Mouse (Mus musculus): ENCODE measurements around the gene Olfr1428. TPM values are rescaled to one million over a fixed set of nuclear protein-coding genes. Genes with fewer than 3 reads are reported as not detected.
"Not testable (repeated sequence)": the region's sequence is repeated elsewhere in the genome, so short reads cannot be mapped to it uniquely, and the experiment has no call there.

Olfr1428 gene
- polyA plus RNA-seq, 1 experiment from 2014 or later, result not detected

GRCm38 (mm10) chr19:12103234-12103633 lies 12.5 kb downstream of the Olfr1428 start, which contains the start of gene Olfr1427:
Olfr1427 (minus strand) TSS chr19:12103334.
- DNase-seq (ENCODE audit: low spot score), result no peak
- no peaks in the 10 kb centered on the region for H3K27me3 ChIP-seq (ENCODE audit: control insufficient read depth, insufficient read depth, low read length)
- no peak for ATAC-seq (replicated peaks; ENCODE audit: insufficient number of reproducible peaks, low FRiP score, low TSS enrichment, low read depth)
- no peak within 1 kb of the TSS for H3K9ac ChIP-seq (replicated peaks; ENCODE audit: low read length)
- no peaks in the 10 kb centered on the region for H3K36me3 ChIP-seq (replicated peaks; ENCODE audit: control insufficient read depth, insufficient read depth, low read depth, low read length)
- H3K4me1 ChIP-seq (ENCODE audit: control insufficient read depth, insufficient read depth, low read length), result no peaks in the 10 kb centered on the region
- no peak within 1 kb of the TSS for H3K27ac ChIP-seq (replicated peaks; ENCODE audit: low read depth, low read length)
- H3K4me3 ChIP-seq (ENCODE audit: low read depth, low read length), result no peak within 1 kb of the TSS
- 91% methylated on average over 2 of the region's 2 CpGs for WGBS
- H3K9me3 ChIP-seq (replicated peaks; ENCODE audit: control insufficient read depth, low read length), result no peaks in the 10 kb centered on the region
- no peak within 1 kb of the TSS for H3K4me2 ChIP-seq (ENCODE audit: low read depth, low read length)

GRCm38 (mm10) chr19:12091913-12092312 lies 23.8 kb downstream of the Olfr1428 start, which contains the start of gene Olfr1426:
Olfr1426 (minus strand) TSS chr19:12092013.
- Histone ChIP-seq H3K4me1 (ENCODE audit: control insufficient read depth, insufficient read depth, low read length) (no peaks in the 10 kb centered on the region), H3K9ac (replicated peaks; ENCODE audit: low read length) (no peak within 1 kb of the TSS), H3K9me3 (replicated peaks; ENCODE audit: control insufficient read depth, low read length) (no peaks in the 10 kb centered on the region), H3K4me3 (ENCODE audit: low read depth, low read length) (no peak within 1 kb of the TSS), H3K36me3 (replicated peaks; ENCODE audit: control insufficient read depth, insufficient read depth, low read depth, low read length) (no peaks in the 10 kb centered on the region), H3K27me3 (ENCODE audit: control insufficient read depth, insufficient read depth, low read length) (no peaks in the 10 kb centered on the region), H3K27ac (replicated peaks; ENCODE audit: low read depth, low read length) (no peak within 1 kb of the TSS), H3K4me2 (ENCODE audit: low read depth, low read length) (no peak within 1 kb of the TSS)
- DNase-seq (ENCODE audit: low spot score) (no peak), ATAC-seq (replicated peaks; ENCODE audit: insufficient number of reproducible peaks, low FRiP score, low TSS enrichment, low read depth) (no peak)
- WGBS, result 80% methylated on average over 1 of the region's 1 CpGs

- not testable (repeated sequence) for H3K9me3 ChIP-seq (replicated peaks; ENCODE audit: control insufficient read depth, low read length); H3K27me3 ChIP-seq (ENCODE audit: control insufficient read depth, insufficient read depth, low read length); H3K9ac ChIP-seq (replicated peaks; ENCODE audit: low read length); H3K27ac ChIP-seq (replicated peaks; ENCODE audit: low read depth, low read length); H3K4me1 ChIP-seq (ENCODE audit: control insufficient read depth, insufficient read depth, low read length); H3K4me2 ChIP-seq (ENCODE audit: low read depth, low read length); H3K4me3 ChIP-seq (ENCODE audit: low read depth, low read length); H3K36me3 ChIP-seq (replicated peaks; ENCODE audit: control insufficient read depth, insufficient read depth, low read depth, low read length); DNase-seq (ENCODE audit: low spot score); ATAC-seq (replicated peaks; ENCODE audit: insufficient number of reproducible peaks, low FRiP score, low TSS enrichment, low read depth)
- 83% methylated on average over 4 of the region's 4 CpGs for WGBS
Observed at GRCm38 (mm10) chr19:12077631-12078030, 38.1 kb downstream of the Olfr1428 start, which contains the start of gene Olfr1425. Olfr1425 (minus strand) TSS chr19:12077731.

- not testable (repeated sequence) for H3K27ac ChIP-seq (replicated peaks; ENCODE audit: low read depth, low read length); H3K27me3 ChIP-seq (ENCODE audit: control insufficient read depth, insufficient read depth, low read length); H3K9ac ChIP-seq (replicated peaks; ENCODE audit: low read length); H3K4me1 ChIP-seq (ENCODE audit: control insufficient read depth, insufficient read depth, low read length); H3K4me2 ChIP-seq (ENCODE audit: low read depth, low read length); ATAC-seq (replicated peaks; ENCODE audit: insufficient number of reproducible peaks, low FRiP score, low TSS enrichment, low read depth); H3K9me3 ChIP-seq (replicated peaks; ENCODE audit: control insufficient read depth, low read length); H3K36me3 ChIP-seq (replicated peaks; ENCODE audit: control insufficient read depth, insufficient read depth, low read depth, low read length); DNase-seq (ENCODE audit: low spot score); H3K4me3 ChIP-seq (ENCODE audit: low read depth, low read length)
- 70% methylated on average over 1 of the region's 1 CpGs for WGBS
Observed at GRCm38 (mm10) chr19:12069546-12069945, 46.2 kb downstream of the Olfr1428 start.

- H3K9me3 ChIP-seq (replicated peaks; ENCODE audit: control insufficient read depth, low read length); ATAC-seq (replicated peaks; ENCODE audit: insufficient number of reproducible peaks, low FRiP score, low TSS enrichment, low read depth); H3K4me1 ChIP-seq (ENCODE audit: control insufficient read depth, insufficient read depth, low read length); H3K27ac ChIP-seq (replicated peaks; ENCODE audit: low read depth, low read length); H3K36me3 ChIP-seq (replicated peaks; ENCODE audit: control insufficient read depth, insufficient read depth, low read depth, low read length); H3K4me2 ChIP-seq (ENCODE audit: low read depth, low read length); H3K27me3 ChIP-seq (ENCODE audit: control insufficient read depth, insufficient read depth, low read length); H3K4me3 ChIP-seq (ENCODE audit: low read depth, low read length); DNase-seq (ENCODE audit: low spot score); H3K9ac ChIP-seq (replicated peaks; ENCODE audit: low read length): not testable (repeated sequence)
- WGBS, result 60% methylated on average over 1 of the region's 1 CpGs
Observed at GRCm38 (mm10) chr19:12067806-12068205, 47.9 kb downstream of the Olfr1428 start.

GRCm38 (mm10) chr19:12062582-12062981 lies 53.1 kb downstream of the Olfr1428 start, which contains the start of gene Olfr1424:
Olfr1424 (minus strand) TSS chr19:12062682.
- not testable (repeated sequence) for H3K9me3 ChIP-seq (replicated peaks; ENCODE audit: control insufficient read depth, low read length); H3K4me2 ChIP-seq (ENCODE audit: low read depth, low read length); H3K9ac ChIP-seq (replicated peaks; ENCODE audit: low read length); H3K27me3 ChIP-seq (ENCODE audit: control insufficient read depth, insufficient read depth, low read length); DNase-seq (ENCODE audit: low spot score); H3K4me3 ChIP-seq (ENCODE audit: low read depth, low read length); H3K36me3 ChIP-seq (replicated peaks; ENCODE audit: control insufficient read depth, insufficient read depth, low read depth, low read length); ATAC-seq (replicated peaks; ENCODE audit: insufficient number of reproducible peaks, low FRiP score, low TSS enrichment, low read depth); H3K27ac ChIP-seq (replicated peaks; ENCODE audit: low read depth, low read length); H3K4me1 ChIP-seq (ENCODE audit: control insufficient read depth, insufficient read depth, low read length)
- WGBS, result 88% methylated on average over 1 of the region's 1 CpGs

Other genes starting within 250 kb of the Olfr1428 start
- not detected in 2 replicates for gene Olfr1419, start 240.8 kb downstream of the Olfr1428 start, polyA plus RNA-seq (2014; fragmentation: Nextera tagmentation; extraction: Ambion mirVana)
- gene Olfr1420, start 229.3 kb downstream of the Olfr1428 start, polyA plus RNA-seq (2014; fragmentation: Nextera tagmentation; extraction: Ambion mirVana), result 0.07 TPM in 1 of 2 replicates, not detected in the other
- gene Patl1, start 203.5 kb downstream of the Olfr1428 start, polyA plus RNA-seq (2014; fragmentation: Nextera tagmentation; extraction: Ambion mirVana), result 25.9 and 27.9 TPM in 2 replicates
- gene Osbp, start 150.0 kb downstream of the Olfr1428 start, polyA plus RNA-seq (2014; fragmentation: Nextera tagmentation; extraction: Ambion mirVana), result 6.4 and 7.2 TPM in 2 replicates
- gene Olfr1423, start 74.6 kb downstream of the Olfr1428 start, polyA plus RNA-seq (2014; fragmentation: Nextera tagmentation; extraction: Ambion mirVana), result not detected in 2 replicates
- not detected in 2 replicates for gene Olfr1424, start 53.2 kb downstream of the Olfr1428 start, polyA plus RNA-seq (2014; fragmentation: Nextera tagmentation; extraction: Ambion mirVana)
- not detected in 2 replicates for gene Olfr1425, start 38.2 kb downstream of the Olfr1428 start, polyA plus RNA-seq (2014; fragmentation: Nextera tagmentation; extraction: Ambion mirVana)
- gene Olfr1426, start 23.9 kb downstream of the Olfr1428 start, polyA plus RNA-seq (2014; fragmentation: Nextera tagmentation; extraction: Ambion mirVana), result not detected in 2 replicates
- gene Olfr1427, start 12.6 kb downstream of the Olfr1428 start, polyA plus RNA-seq (2014; fragmentation: Nextera tagmentation; extraction: Ambion mirVana), result not detected in 2 replicates
- gene Olfr76, start 7.3 kb upstream of the Olfr1428 start, polyA plus RNA-seq (2014; fragmentation: Nextera tagmentation; extraction: Ambion mirVana), result not detected in 2 replicates
- not detected in 2 replicates for gene Olfr1555-ps1, start 54.2 kb upstream of the Olfr1428 start, polyA plus RNA-seq (2014; fragmentation: Nextera tagmentation; extraction: Ambion mirVana)
- gene Olfr1431, start 84.7 kb upstream of the Olfr1428 start, polyA plus RNA-seq (2014; fragmentation: Nextera tagmentation; extraction: Ambion mirVana), result not detected in 2 replicates
- not detected in 2 replicates for gene Olfr1432, start 116.7 kb upstream of the Olfr1428 start, polyA plus RNA-seq (2014; fragmentation: Nextera tagmentation; extraction: Ambion mirVana)
- gene Olfr262, start 125.8 kb upstream of the Olfr1428 start, polyA plus RNA-seq (2014; fragmentation: Nextera tagmentation; extraction: Ambion mirVana), result not detected in 2 replicates
- not detected in 2 replicates for gene Olfr235, start 145.1 kb upstream of the Olfr1428 start, polyA plus RNA-seq (2014; fragmentation: Nextera tagmentation; extraction: Ambion mirVana)
- not detected in 2 replicates for gene Olfr1434, start 164.0 kb upstream of the Olfr1428 start, polyA plus RNA-seq (2014; fragmentation: Nextera tagmentation; extraction: Ambion mirVana)
- gene Olfr1436, start 183.2 kb upstream of the Olfr1428 start, polyA plus RNA-seq (2014; fragmentation: Nextera tagmentation; extraction: Ambion mirVana), result not detected in 2 replicates
- gene Olfr1437, start 209.2 kb upstream of the Olfr1428 start, polyA plus RNA-seq (2014; fragmentation: Nextera tagmentation; extraction: Ambion mirVana), result not detected in 2 replicates
- gene Olfr1438-ps1, start 220.0 kb upstream of the Olfr1428 start, polyA plus RNA-seq (2014; fragmentation: Nextera tagmentation; extraction: Ambion mirVana), result not detected in 2 replicates